Mouse (Mus musculus) stomach, postnatal 0 days (tissue): ENCODE results near the gene Sgpl1.

Experiments
- CTCF ChIP-seq: IDR thresholded peaks from 2 replicates; pipeline ENCODE4 v1.5.1; 2016; ENCODE audit warnings: antibody characterized with exemption, low read depth, mild to moderate bottlenecking, moderate library complexity
- EP300 ChIP-seq: optimal IDR thresholded peaks from 2 replicates; pipeline ENCODE3; 2016; ENCODE audit warnings: antibody characterized with exemption

DNA sequence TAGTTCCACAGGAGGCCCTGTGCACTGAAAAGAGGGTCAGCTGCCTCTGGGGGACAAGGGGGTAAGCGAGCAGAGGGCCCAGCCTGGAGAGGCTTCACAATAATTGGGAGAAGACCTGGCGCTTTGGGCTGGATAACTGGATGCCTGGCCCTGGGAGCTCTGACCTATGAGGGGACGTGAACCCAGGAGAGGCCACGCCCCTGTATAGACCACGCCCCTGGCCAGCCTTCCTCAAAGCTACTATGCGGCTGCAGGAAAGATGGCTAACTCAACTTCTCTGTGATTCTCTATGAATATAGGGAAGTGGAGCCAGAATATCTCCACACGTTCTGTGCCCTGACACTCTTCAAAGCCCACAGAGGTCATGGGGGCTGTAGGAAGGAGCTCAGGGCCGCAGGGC is 82.9 kb downstream of the Sgpl1 start:
- TF ChIP-seq CTCF (no peak), EP300 (no peak)
